Mouse (Mus musculus): ENCODE data around the gene Armh4. TPM values are rescaled to one million over a fixed set of nuclear protein-coding genes. Genes with fewer than 3 reads are reported as not detected.

Armh4 gene
- polyA plus RNA-seq, 1 experiment from 2014 or later = 30.4 TPM

- DNase-seq = no peak
- H3K36me3 ChIP-seq (ENCODE audit: control insufficient read depth, insufficient read depth, low read length) = peaks cover 2% of the 10 kb centered on the region; the same call in 1 of the 2 replicates
- no peak for ATAC-seq (ENCODE audit: low FRiP score, low TSS enrichment)
- no peak overlapping the region for H3K4me3 ChIP-seq (replicated peaks; ENCODE audit: low read depth, low read length)
- no peaks in the 10 kb centered on the region for H3K4me1 ChIP-seq (ENCODE audit: control insufficient read depth, insufficient read depth, low read length)
- H3K9me3 ChIP-seq (ENCODE audit: control insufficient read depth, low read length) = no peaks in the 10 kb centered on the region
- no peak overlapping the region for H3K9ac ChIP-seq (replicated peaks; ENCODE audit: low read length)
- H3K27me3 ChIP-seq (ENCODE audit: control insufficient read depth, insufficient read depth, low read length) = no peaks in the 10 kb centered on the region
- WGBS = 78% methylated on average over 1 of the region's 1 CpGs
- H3K27ac ChIP-seq (replicated peaks; ENCODE audit: low read depth, low read length) = no peak overlapping the region
- H3K4me2 ChIP-seq (ENCODE audit: low read length) = no peak overlapping the region
Observed at GRCm38 (mm10) chr14:49745874-49746273, 37.3 kb downstream of the Armh4 start.

DNA sequence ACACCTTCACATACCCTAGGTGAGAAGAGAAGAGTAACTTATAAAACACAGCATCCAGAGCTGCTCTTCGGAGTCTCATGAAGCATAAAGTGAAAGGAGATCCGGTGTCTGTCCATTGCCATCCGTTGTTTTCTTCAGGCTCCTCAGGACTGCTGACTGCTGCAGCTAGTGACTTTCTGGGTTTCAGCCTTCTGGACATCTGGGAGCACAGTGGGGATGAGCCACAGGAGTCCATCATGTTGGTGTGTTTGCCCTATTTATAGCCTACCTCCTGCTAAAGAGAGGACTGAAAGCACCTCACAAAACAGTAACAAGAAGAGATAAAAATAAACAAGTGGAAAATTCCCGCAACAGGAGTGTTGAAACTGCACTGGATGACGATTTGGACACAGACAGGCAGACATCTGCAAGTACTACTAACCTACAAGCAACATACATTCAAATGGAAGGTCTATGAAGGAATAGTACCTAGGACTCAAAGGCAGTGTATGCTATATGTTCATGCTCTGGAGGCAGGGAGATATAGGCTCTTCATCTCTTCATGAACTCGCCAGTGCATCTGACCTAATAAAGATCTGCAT, 39.1 kb downstream of the Armh4 start:
- Histone ChIP-seq H3K9me3 (ENCODE audit: control insufficient read depth, low read length) (no peaks in the 10 kb centered on the region), H3K36me3 (ENCODE audit: control insufficient read depth, insufficient read depth, low read length) (no peaks in the 10 kb centered on the region), H3K27me3 (ENCODE audit: control insufficient read depth, insufficient read depth, low read length) (no peaks in the 10 kb centered on the region), H3K4me3 (replicated peaks; ENCODE audit: low read depth, low read length) (no peak overlapping the region), H3K4me2 (ENCODE audit: low read length) (no peak overlapping the region), H3K9ac (replicated peaks; ENCODE audit: low read length) (no peak overlapping the region), H3K27ac (replicated peaks; ENCODE audit: low read depth, low read length) (no peak overlapping the region), H3K4me1 (ENCODE audit: control insufficient read depth, insufficient read depth, low read length) (no peaks in the 10 kb centered on the region)
- WGBS = 91% methylated on average over 6 of the region's 6 CpGs
- ATAC-seq (ENCODE audit: low FRiP score, low TSS enrichment) = no peak
- no peak for DNase-seq

GRCm38 (mm10) chr14:49739328-49739727, 43.9 kb downstream of the Armh4 start:
- Histone ChIP-seq H3K4me3 (replicated peaks; ENCODE audit: low read depth, low read length) (no peak overlapping the region), H3K36me3 (ENCODE audit: control insufficient read depth, insufficient read depth, low read length) (no peaks in the 10 kb centered on the region), H3K4me2 (ENCODE audit: low read length) (no peak overlapping the region), H3K9ac (replicated peaks; ENCODE audit: low read length) (no peak overlapping the region), H3K4me1 (ENCODE audit: control insufficient read depth, insufficient read depth, low read length) (no peaks in the 10 kb centered on the region), H3K27me3 (ENCODE audit: control insufficient read depth, insufficient read depth, low read length) (no peaks in the 10 kb centered on the region), H3K27ac (replicated peaks; ENCODE audit: low read depth, low read length) (no peak overlapping the region), H3K9me3 (ENCODE audit: control insufficient read depth, low read length) (no peaks in the 10 kb centered on the region)
- no peak for ATAC-seq (ENCODE audit: low FRiP score, low TSS enrichment)
- peak; percentile 74 for DNase-seq
- WGBS = 68% methylated on average over 7 of the region's 7 CpGs

DNA sequence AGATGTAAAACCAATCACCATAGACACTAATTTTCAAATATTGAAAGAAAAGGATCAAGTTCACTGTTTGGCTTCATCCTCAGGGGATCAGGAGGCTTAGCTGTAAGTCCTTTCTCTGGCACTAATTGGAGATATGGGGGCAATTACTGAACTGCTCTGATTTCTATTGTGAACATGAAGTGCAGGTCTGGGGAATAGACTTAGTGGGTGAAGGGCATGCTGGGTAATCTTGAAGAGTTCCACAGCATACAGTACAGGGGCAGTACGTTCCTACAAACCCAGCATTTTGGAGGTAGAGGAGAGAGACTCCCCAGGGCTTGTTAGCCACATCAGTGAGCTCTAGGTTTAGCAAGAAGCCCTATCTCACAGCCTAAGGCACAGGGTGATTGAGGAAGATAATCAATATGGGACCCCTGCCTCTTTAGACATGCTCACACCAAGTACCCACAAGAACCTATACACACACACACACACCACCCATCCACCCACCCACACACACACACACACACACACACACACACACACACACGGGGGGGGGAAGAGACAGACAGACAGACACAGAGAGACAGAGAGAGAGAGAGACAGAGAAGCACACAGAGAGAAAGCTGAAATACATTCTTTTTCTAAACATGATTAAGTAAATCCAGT, 44.6 kb downstream of the Armh4 start:
- Histone ChIP-seq H3K36me3 (ENCODE audit: control insufficient read depth, insufficient read depth, low read length) (no peaks in the 10 kb centered on the region), H3K4me2 (ENCODE audit: low read length) (no peak overlapping the region), H3K27me3 (ENCODE audit: control insufficient read depth, insufficient read depth, low read length) (no peaks in the 10 kb centered on the region), H3K27ac (replicated peaks; ENCODE audit: low read depth, low read length) (no peak overlapping the region; the same call in 1 of the 2 replicates), H3K9ac (replicated peaks; ENCODE audit: low read length) (no peak overlapping the region), H3K4me1 (ENCODE audit: control insufficient read depth, insufficient read depth, low read length) (no peaks in the 10 kb centered on the region), H3K4me3 (replicated peaks; ENCODE audit: low read depth, low read length) (no peak overlapping the region), H3K9me3 (ENCODE audit: control insufficient read depth, low read length) (no peaks in the 10 kb centered on the region)
- ATAC-seq (ENCODE audit: low FRiP score, low TSS enrichment) = peak; percentile 43
- 39% methylated on average over 2 of the region's 2 CpGs for WGBS
- peak; percentile 38 for DNase-seq

DNA sequence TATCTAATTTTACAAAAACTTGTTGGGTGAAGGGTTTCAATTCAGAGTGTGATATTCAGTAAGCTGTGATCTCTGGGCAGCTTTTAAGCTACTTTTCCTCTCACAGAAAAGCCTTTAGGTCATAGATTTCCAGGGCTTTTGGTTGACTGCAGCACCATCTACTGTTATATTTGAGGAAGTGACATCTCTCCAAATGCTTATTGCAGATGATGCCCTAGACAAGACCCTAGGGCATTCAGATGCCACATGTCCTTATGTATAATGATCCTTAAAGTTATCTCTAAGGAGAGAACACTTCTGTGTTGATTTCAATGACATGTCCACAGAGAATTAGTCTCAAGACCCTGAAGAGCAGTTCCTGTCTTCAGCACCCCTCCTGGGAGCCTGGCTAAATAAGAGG, 49.2 kb downstream of the Armh4 start:
- no peak overlapping the region for H3K4me3 ChIP-seq (replicated peaks; ENCODE audit: low read depth, low read length)
- no peaks in the 10 kb centered on the region for H3K27me3 ChIP-seq (ENCODE audit: control insufficient read depth, insufficient read depth, low read length)
- no peaks in the 10 kb centered on the region for H3K9me3 ChIP-seq (ENCODE audit: control insufficient read depth, low read length)
- DNase-seq = peak; percentile 82
- no peak overlapping the region for H3K27ac ChIP-seq (replicated peaks; ENCODE audit: low read depth, low read length)
- H3K36me3 ChIP-seq (ENCODE audit: control insufficient read depth, insufficient read depth, low read length) = no peaks in the 10 kb centered on the region
- H3K4me2 ChIP-seq (ENCODE audit: low read length) = no peak overlapping the region
- H3K9ac ChIP-seq (replicated peaks; ENCODE audit: low read length) = no peak overlapping the region
- H3K4me1 ChIP-seq (ENCODE audit: control insufficient read depth, insufficient read depth, low read length) = no peaks in the 10 kb centered on the region
- no peak; the same call in 1 of the 2 replicates for ATAC-seq (ENCODE audit: low FRiP score, low TSS enrichment)

GRCm38 (mm10) chr14:49723361-49724054, 59.7 kb downstream of the Armh4 start:
- Histone ChIP-seq H3K27me3 (ENCODE audit: control insufficient read depth, insufficient read depth, low read length) (no peaks in the 10 kb centered on the region), H3K4me3 (replicated peaks; ENCODE audit: low read depth, low read length) (no peak overlapping the region), H3K27ac (replicated peaks; ENCODE audit: low read depth, low read length) (no peak overlapping the region), H3K36me3 (ENCODE audit: control insufficient read depth, insufficient read depth, low read length) (no peaks in the 10 kb centered on the region), H3K9me3 (ENCODE audit: control insufficient read depth, low read length) (no peaks in the 10 kb centered on the region), H3K4me2 (ENCODE audit: low read length) (no peak overlapping the region), H3K4me1 (ENCODE audit: control insufficient read depth, insufficient read depth, low read length) (no peaks in the 10 kb centered on the region), H3K9ac (replicated peaks; ENCODE audit: low read length) (no peak overlapping the region)
- ATAC-seq (ENCODE audit: low FRiP score, low TSS enrichment) (no peak), DNase-seq (peak; percentile 51)
- 65% methylated on average over 4 of the region's 4 CpGs for WGBS

DNA sequence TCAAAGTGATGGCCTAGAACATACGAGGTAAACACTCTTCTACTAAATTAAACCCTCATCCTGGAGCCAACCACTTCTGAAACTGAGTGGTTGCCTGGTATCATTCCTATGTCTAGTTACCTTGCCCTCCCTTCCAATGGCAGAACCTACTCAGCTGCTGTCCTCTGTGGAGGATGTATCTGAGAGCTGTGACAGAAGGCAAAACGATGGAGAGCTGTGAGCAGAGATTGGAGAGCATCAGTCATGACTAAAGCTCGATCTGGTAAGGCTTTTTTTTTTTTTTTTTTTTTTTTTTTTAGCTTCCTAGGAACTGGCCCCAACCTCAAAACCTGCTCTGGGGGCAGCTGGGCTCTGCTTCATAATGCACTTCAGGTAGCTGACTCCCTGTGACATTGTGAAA, 60.4 kb downstream of the Armh4 start:
- Histone ChIP-seq H3K4me2 (ENCODE audit: low read length) (no peak overlapping the region), H3K27ac (replicated peaks; ENCODE audit: low read depth, low read length) (no peak overlapping the region), H3K9ac (replicated peaks; ENCODE audit: low read length) (no peak overlapping the region), H3K4me1 (ENCODE audit: control insufficient read depth, insufficient read depth, low read length) (no peaks in the 10 kb centered on the region), H3K4me3 (replicated peaks; ENCODE audit: low read depth, low read length) (no peak overlapping the region), H3K27me3 (ENCODE audit: control insufficient read depth, insufficient read depth, low read length) (no peaks in the 10 kb centered on the region), H3K36me3 (ENCODE audit: control insufficient read depth, insufficient read depth, low read length) (no peaks in the 10 kb centered on the region), H3K9me3 (ENCODE audit: control insufficient read depth, low read length) (no peaks in the 10 kb centered on the region)
- 79% methylated on average over 3 of the region's 3 CpGs for WGBS
- DNase-seq (no peak), ATAC-seq (ENCODE audit: low FRiP score, low TSS enrichment) (no peak)

- H3K36me3 ChIP-seq (ENCODE audit: control insufficient read depth, insufficient read depth, low read length) = no peaks in the 10 kb centered on the region
- H3K4me1 ChIP-seq (ENCODE audit: control insufficient read depth, insufficient read depth, low read length) = no peaks in the 10 kb centered on the region
- H3K9ac ChIP-seq (replicated peaks; ENCODE audit: low read length) = no peak overlapping the region
- 75% methylated on average over 1 of the region's 1 CpGs for WGBS
- no peak for DNase-seq
- H3K4me2 ChIP-seq (ENCODE audit: low read length) = no peak overlapping the region
- H3K4me3 ChIP-seq (replicated peaks; ENCODE audit: low read depth, low read length) = no peak overlapping the region
- no peak for ATAC-seq (ENCODE audit: low FRiP score, low TSS enrichment)
- H3K27ac ChIP-seq (replicated peaks; ENCODE audit: low read depth, low read length) = no peak overlapping the region
- no peaks in the 10 kb centered on the region for H3K9me3 ChIP-seq (ENCODE audit: control insufficient read depth, low read length)
- no peaks in the 10 kb centered on the region for H3K27me3 ChIP-seq (ENCODE audit: control insufficient read depth, insufficient read depth, low read length)
Observed at GRCm38 (mm10) chr14:49721281-49721680, 61.9 kb downstream of the Armh4 start.

DNA sequence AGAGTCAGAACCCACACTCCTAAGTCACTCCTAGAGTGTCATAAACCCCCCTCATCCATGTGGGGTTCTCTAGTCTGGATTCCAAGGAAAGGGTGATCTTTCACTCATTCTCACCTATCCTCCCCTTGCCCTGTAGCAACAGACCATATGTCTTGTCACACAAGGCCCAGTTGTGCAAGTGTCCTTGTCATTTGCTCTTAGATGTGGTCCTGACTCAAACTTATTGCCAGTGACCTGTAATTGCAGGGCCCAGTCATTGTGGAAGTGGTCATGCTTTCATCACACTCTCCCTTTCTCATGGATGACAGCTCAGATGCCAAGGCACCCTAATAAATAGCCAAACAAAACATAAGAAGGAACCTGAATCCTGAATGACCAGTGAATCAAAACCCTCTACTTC, 63.5 kb downstream of the Armh4 start:
- H3K27ac ChIP-seq (replicated peaks; ENCODE audit: low read depth, low read length) = no peak overlapping the region
- no peaks in the 10 kb centered on the region for H3K9me3 ChIP-seq (ENCODE audit: control insufficient read depth, low read length)
- ATAC-seq (ENCODE audit: low FRiP score, low TSS enrichment) (no peak), DNase-seq (no peak)
- no peak overlapping the region for H3K4me3 ChIP-seq (replicated peaks; ENCODE audit: low read depth, low read length)
- H3K4me1 ChIP-seq (ENCODE audit: control insufficient read depth, insufficient read depth, low read length) = no peaks in the 10 kb centered on the region
- H3K4me2 ChIP-seq (ENCODE audit: low read length) = no peak overlapping the region
- H3K27me3 ChIP-seq (ENCODE audit: control insufficient read depth, insufficient read depth, low read length) = no peaks in the 10 kb centered on the region
- H3K36me3 ChIP-seq (ENCODE audit: control insufficient read depth, insufficient read depth, low read length) = no peaks in the 10 kb centered on the region
- no peak overlapping the region for H3K9ac ChIP-seq (replicated peaks; ENCODE audit: low read length)
